Mouse (Mus musculus) layer of hippocampus, adult 8-10 months (tissue): ENCODE data around the gene Lzic. TPM values are rescaled to one million over a fixed set of nuclear protein-coding genes. Genes with fewer than 3 reads are reported as not detected.

Experiments
- DNase-seq, 2 experiments: peaks; one replicate each; pipeline ENCODE4 v3.0.0; 2022; ENCODE audit warnings: low spot score in 2 of 2
- total RNA-seq, 4 experiments: library from RNA; stranded (reverse); gene quantifications; 2 replicates each; pipeline ENCODE4 v1.2.4; 2022

The Lzic gene
- total RNA-seq, 4 experiments from 2014 or later = 16.4 to 18.2 (median 16.9) TPM

DNA sequence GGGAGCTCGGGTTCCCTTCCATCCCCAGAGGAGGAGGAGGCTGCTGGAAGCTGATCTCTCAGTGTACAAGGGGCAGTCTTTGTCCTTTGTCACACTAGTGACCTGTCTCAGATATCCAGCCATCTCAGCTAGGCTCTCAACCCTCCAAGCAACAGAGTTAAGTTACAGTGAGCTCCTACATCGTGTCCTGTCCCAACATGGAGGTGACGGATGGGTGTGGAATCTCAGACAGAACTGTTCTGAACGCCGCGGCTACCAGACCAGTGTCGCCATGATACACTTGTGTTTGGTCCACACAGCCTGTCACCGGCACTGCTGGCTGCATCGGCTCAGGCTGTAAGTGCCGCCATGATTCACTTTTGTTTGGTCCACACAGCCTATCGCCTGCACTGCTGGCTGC is 8.0 kb upstream of the Lzic start, which contains the start of gene Tmem274:
Tmem274 (plus strand) TSS at position 301 of the 400 bp plus-strand sequence.
- no peak for DNase-seq

DNA sequence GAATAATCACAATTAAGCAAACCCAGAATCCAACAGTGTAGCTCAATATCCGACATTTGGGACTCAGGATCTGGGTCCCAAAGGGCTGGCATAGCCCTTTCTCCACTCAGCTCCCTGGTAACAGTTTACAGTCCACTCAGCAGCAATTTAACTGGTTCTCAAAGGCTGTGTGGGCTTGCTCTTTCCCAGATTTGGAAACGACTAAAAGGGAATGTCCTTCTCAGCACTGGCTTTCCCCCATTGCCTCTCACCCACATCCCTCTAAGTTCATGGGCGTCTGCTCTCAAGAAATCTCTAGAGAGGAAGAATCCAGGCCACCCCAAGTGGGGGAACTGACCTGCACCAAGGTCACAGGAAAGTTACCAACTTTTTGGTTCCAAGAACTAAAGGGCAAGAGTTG is 463 bp upstream of the Lzic start:
- peak in 1 of 2 experiments; percentile 13 for DNase-seq

DNA sequence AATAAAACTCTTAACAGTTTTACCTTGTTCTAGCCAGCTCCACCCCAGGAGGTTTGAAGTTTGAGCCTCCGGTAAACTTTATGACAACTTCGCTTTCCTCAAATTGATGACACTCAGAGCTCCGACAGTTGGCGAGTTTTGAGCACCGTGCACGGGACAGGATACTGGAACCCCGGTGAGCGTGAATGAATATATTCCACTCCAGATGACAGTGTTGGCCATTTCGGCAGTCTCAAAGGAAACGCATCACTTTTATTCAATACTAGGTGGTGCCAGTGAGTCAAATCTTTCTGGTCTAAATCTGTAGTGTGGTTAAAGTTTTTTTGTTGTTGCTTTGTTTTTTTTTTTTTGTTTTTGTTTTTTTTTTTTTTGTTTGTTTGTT is 787 bp downstream of the Lzic start:
- no peak for DNase-seq

DNA sequence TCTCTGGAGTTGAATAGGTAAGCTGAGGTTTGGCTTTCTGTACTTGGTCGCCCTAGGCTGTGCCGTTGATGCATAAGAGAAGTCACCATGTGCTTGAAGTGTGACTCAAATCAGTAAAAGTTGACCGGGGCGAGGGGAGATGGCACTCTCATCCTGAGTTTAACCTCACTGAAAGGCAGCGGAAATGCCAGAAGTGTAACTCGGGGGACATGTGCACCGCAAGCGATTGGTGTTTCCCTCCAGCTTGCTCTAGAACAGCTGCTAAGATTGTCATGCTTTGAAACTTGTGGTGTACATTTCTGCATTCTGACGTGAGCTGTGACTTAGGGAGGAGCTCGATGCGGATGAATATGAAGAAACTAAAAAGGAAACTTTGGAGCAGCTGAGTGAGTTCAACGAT is 2.7 kb downstream of the Lzic start:
- no peak for DNase-seq

DNA sequence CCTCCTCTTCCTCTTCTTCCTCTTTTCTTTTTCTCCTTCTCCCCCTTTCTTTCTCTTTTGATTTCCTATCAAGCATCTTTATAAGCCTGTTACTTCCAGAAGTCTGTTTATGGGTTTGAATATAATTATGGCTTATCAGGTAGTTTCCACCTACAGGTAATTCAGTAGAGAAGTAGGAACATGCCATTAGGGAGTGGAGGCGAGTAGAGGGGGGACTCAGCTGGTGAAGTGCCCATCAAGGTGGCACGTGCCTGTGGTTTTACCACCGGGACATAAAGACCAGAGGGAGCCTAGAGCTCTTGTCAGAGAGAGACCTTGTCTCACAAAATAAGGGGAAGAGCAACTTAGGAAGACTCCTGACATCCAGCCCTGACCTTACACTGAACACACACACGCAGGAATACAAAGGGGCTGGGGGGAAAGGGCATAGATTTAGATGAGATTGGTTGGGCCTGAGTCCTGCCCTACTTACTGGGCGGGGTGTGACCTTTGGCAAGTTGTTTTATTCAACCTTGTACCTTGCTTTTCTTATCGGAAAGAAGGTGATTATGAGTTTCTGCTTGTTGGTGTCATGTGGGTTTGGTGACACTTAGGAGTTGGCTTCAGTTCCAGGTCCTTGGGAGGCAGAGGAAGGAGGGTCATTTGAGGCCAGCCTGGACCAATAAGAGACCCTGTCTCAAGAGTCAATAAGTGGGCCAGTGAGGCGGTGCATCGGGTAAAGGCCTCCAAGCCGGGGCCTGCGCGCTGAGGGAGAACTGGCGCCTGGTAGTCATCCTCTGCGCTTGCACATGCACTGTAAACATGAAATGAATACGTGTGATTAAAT is 4.6 kb downstream of the Lzic start:
- DNase-seq = no peak

DNA sequence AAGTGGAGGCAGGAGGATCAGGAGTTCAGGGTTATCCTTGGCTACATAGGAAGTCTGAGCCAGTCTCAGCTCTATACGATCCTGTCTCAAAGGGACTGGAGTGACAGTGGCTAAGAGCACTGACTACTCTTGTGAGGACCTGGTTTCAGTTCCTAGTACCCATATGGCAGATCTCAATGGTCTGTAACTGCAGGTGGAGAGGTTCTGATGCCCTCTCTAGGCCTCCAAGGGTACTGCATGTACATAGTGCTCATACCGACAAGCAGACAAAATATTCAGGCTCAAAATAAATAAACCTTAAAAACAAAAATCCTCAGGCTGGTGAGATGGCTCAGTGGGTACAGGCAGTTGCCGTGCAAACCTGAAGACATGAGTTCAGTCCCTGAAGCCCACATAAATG is 6.1 kb downstream of the Lzic start:
- no peak for DNase-seq

DNA sequence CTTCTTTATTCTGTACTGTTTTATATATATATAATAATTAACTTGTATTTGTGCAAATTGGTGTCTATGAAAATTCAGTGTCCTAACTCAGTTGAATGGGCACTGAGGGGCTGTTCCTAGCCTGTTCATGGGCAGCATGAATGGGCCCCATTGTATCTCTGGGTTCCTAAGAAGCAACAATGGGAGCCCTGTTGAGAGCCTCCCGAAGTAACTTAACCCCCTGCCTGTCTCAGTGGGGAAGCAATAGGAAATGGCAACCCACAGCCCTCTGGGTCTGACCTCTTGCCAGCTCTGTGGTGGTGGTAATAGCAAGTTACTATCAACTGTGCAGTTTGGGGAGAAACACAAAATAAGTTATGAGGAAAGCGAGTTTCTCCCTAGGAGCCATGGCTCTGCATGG is 11.6 kb downstream of the Lzic start:
- peak; percentile 32 to 56 for DNase-seq

DNA sequence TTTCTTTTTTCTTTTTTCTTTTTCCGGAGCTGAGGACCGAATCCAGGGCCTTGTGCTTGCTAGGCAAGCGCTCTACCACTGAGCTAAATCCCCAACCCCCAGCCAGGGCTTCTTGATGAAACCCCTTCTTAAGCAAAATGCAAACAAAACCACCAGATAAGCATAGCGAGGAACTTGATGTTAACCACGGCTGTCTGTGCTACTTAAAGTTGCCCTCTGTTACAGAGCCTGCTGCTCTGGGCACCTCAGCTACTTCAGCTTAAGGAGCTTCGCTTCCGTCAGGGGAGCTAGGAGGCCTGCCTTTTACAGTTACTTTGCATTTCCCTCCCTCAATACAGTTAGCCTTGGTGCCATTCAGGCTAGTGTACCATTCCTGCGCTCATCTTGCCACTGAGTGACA is 13.9 kb downstream of the Lzic start:
- DNase-seq = no peak

DNA sequence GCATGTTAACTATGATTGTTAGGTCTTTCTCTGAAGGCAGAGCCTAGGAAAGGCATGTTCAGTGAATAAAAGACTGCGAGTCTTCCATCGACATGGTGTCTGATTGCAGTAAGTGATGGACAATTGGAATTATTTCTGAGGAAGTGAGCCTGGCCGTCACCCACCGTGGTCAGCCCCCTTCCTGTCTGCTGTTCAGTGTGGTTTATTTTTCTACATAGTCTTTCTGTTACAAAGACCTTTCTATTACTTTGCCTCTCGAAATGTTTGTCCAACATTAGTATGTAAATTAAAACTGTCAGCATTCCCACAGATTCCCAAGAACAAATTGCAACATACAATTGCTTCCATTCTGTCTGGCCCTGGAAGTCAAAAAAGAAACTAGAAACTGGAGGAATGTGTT is 14.8 kb downstream of the Lzic start:
- no peak for DNase-seq

DNA sequence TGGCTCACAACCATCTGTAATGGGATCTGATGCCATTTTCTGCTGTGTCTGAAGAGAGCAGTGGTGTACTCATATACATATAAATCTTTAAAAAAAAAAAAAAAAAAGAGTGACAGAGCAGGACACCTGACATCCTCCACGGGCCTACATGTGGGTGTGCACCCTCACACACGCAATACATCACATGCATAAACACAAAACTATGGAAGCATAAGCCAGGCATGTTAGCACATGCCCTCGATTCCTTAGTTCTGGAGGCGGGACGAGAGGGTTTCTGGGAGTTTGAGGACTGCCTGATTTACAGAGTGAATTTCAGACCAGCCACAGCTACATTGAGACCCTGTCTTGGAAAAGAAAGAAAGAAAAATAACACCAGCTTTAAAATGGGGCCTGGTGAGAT is 19.3 kb downstream of the Lzic start:
- DNase-seq = no peak

DNA sequence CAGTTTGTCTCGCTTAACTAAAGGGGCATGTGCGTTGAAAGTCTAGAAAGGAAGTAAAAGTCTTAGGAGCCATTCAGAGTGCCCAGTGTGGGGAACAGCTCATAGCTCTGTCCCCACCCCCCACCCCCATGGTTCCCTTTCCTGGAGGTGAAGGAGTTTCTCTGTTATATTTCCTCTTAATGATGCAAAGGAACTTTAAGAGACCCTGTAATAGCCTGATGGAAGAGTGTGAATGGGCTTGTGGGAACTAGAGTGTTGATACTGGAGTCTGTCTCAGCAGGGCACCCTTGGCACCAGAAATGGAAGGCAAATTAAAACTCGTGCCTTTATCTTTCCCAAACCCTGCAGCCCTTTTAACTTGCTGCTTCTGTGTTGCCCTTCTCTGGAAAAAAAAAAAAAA is 19.8 kb downstream of the Lzic start:
- no peak for DNase-seq

DNA sequence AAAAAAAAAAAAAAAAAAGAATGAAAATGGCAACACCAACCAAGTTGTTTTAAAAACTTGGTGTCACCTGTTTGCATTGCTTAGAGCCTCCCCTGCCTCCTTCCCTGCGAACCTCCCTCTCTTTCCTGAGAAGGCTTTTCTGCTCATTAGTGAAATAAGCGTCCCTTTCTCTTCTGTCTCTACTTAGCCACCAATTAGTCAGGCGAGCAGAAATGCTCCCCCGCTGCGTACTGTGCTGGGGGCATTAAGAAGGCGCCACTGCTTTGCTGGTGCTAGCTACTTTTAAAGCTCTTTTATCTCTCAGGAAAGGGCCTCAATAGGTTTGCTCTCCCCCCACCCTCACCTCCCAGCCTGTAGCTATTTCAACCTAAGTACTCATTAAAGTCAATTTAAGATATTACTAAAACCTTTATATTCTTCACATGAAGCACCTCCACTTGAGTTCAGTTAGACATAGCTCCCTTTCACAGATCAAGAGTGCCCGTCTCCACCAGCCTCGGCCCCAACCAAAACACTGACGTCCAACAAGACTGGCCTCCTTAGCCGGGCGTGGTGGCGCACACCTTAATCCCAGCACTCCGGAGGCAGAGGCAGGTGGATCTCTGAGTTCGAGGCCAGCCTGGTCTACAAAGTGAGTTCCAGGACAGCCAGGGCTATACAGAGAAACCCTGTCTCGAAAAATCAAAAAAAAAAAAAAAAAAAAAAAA is 20.4 kb downstream of the Lzic start:
- no peak for DNase-seq

DNA sequence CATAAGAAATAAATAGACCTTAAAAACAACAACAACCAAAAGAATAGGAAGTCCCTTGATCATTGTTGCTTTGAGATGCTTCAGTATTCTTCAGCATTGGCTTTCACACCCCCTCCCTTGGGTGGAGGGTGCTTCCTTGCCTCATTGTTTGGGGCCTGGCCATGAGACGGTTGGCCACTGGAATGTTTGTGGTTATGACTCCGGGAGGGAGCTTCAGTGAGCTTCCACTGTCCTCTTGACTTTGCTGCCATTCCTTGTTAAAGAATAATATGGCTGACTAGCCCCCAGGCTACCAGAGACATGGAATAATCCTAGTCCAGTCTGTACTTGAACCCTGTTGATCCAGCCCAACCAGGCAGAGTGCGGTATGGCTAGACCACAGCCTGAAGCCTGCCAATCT is 21.9 kb downstream of the Lzic start:
- no peak for DNase-seq

DNA sequence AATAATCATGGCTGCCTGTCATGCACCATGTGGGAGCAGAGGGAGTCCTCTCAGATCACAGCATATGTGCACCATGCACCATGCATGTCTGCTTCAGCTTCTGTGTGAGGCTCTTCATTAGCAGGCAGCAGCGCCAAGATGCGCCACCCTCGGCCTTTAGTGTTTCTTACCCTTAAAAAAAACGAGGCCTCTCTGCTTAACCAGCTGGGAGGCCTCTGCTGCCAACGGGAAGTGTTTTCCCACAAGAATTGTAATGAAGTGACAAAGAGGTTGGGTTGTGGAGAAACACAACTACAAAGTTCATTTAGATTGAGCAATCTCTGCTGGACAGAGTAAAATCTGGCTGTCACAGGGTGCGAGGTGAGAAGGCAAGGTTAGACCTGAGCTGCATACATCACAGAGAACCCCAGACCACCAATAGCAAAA is 26.2 kb downstream of the Lzic start:
- DNase-seq = no peak

DNA sequence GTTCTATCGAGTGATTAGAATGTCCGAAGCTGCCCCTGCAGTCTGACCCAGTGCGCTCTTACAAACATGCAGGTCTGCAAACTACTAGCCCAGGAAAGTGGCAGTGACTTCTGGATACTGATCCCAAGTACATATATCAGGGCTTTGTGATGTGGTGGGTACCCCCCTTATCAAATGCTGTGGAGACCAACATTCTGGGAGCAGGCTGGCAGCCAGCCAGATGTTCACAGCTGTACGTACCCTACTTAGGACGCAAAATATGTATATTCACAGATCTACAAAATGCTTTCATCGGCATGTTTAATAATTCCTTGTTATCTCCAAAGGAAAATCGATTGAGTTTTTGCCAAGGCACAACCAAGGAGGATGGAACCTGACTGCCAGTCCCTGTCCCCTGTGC is 27.0 kb downstream of the Lzic start:
- no peak for DNase-seq

DNA sequence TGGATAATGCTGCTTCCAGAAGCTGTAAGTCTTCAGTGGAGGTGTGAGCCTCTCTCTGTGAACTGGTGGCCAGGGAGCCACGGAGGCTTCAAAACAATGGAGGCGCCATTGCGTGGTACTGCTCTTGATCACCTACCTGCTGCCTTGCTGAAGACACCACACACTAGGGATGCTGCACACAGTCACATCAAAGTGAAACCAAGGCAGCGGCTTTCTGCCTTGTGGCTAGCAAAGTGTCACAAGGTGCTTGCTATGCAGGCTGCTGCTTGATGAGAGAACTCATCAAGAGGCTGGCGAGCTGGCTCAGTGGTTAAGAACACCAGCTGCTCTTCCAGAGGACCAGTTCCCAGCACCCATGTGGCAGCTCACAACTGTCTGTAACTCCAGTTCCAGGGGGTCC is 30.7 kb downstream of the Lzic start:
- no peak for DNase-seq

DNA sequence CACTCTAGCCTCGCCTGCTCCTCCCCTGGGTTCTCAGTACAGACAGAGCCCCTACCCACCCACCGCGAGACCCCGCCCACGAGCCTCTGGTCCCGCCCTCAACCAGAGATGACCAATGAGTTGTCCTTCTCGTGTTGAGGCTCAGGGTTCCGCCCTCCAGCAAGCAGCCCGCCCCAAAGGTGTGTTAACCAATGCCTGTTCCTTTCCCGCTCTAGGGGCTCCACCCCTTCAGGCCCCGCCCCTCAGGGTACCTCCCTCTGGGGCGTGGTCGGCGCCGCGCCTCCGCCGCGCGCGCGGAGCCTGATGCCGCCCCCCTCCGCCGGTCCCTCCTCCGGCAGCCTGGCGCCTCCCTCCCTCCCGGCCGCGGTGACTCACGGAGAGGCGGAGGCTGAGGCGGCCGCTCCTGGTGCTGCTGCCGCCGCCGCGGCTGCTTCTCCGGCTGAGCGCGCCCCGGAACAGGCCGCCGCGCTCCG is 32.9 kb downstream of the Lzic start, which contains the start of gene Ctnnbip1:
Ctnnbip1 (plus strand) TSS at position 369 of the 473 bp plus-strand sequence.
- peak; percentile 94 to 97 for DNase-seq

DNA sequence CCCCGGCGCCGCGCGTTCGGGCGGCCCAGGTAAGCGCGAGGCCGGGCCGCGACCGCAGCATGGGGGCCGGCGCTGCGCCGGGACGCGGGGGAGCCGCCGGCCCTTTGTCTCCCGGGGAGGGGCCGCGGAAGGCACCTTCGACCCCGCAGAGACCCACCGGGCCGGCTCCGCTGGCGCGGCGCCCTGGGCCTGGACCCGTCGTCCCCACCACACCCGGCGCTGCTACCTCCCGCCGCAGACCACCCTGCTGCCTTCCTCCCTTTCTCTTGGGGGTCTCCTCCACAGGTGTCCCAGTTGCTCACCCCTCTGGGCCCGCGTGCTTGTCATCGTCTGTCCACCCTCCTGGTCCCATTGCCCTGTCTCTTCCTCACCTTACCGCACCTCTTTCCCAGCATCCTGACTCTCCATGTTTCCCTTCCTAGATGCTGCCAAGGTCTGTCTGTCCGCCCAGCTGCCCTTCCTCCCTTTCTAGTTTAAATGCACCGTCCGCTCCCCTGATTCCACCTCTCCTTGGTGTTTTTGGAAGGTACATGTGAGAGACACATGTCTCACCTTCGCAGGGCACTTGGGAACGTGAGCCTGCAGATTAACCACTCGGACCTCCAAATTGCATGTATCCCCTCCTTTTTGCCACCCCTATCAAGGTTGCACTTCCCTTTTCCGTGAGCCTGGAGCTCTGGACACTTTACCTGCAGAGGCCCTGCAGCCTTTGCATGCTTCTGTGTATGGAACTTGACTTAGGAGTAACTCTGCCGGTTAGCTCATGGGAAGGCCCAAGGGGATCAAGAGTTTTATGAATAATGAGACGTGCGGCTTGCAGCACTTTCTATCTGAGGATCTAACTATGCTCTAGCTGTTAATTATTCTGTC is 33.6 kb downstream of the Lzic start:
- DNase-seq = no peak

DNA sequence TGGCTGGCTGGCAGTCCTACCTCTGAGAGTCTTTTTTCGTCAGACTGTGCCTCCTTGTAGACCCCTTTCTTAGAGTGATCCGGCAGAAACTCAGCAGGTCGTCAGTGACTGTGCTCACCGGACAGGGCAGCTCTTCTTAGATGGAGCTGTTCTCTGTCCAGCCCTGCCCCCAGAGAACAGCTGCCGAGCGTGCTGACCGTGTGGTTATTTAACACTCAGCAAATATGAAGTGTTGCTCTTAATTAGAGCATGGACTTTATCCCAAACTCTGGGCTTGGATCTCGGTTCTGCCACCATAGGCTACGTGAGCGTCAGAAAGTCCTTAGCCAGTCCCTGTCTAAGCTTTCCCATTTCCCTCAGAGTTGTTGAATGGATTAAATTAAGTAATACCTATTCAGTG is 36.2 kb downstream of the Lzic start:
- DNase-seq = no peak

DNA sequence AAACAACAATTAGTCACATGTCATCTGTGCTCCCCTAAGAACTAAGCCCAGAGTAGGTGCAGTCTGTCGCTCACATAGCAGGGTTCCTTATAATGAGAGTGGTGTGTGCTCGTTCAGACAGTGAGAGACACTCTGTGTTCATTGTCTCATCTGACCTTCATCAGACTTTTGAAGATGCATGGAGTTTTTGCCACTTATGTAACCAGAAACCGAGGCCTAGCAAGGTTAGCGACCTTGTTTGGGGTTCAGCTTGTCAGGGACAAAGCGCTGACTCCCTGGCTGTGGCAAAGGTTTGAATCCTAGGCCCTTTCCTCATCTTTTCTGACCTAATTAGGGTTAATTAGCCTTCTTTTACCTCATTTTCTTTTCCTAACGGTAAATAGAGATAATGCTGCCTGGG is 38.9 kb downstream of the Lzic start:
- no peak for DNase-seq

DNA sequence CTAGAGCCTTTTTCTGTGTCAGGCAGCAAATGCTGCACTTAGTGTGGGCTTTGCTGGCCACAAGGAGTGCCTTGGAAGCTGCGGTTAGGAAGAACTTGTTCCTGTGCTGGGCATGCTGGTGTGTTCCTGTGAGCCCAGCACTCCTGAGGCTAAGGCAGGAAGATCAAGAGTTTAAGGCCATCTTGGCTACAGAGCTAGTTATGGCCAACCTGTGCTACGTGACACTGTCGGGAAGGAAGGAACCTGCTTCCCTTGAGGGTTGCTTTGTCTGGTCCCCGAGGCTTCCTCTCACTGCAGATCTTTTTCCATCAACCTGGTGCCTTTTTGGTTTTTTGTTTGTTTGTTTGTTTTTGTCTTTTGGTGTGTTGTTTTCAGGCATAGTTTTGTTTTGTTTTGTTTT is 40.1 kb downstream of the Lzic start:
- DNase-seq = no peak

DNA sequence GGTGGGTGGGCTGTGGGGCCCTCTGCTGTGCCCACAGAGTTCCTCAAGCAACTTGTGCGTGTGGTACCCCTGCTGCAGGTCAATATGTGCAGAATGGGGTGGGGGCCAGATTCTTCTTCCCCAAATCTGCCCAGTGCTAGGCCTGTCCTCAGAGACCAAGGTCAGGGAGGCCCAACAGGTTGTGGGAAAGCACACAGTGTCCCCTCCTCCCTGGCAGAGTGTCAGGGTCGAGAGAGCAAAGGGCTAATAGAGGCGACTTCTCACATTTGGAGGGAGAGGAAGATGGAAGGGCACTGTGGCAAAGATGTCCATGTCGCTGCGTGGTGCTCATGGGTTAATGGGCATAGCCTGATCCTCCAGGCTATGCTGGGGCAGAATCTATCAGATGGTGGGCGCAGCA is 40.8 kb downstream of the Lzic start:
- no peak for DNase-seq
